Mouse (Mus musculus) brain, embryonic 14.5 days (tissue): ENCODE results near the gene Dgkh.

Experiments used
- CTCF ChIP-seq: fragments of 200-500 bp; IDR thresholded peaks from 2 replicates; pipeline ENCODE4 v1.5.1; 2012; ENCODE audit warnings: inconsistent platforms, mild to moderate bottlenecking, moderate library complexity, borderline replicate concordance; ENCODE audit not compliant: insufficient read depth, insufficient read length; ENCODE audit errors: extremely low read depth
- POLR2A ChIP-seq: fragments of 200-500 bp; IDR thresholded peaks from 2 replicates; pipeline ENCODE4 v1.6.1; 2012; ENCODE audit warnings: mild to moderate bottlenecking, inconsistent platforms, borderline replicate concordance; ENCODE audit not compliant: poor library complexity, insufficient read depth, insufficient read length, severe bottlenecking; ENCODE audit errors: extremely low read depth

DNA sequence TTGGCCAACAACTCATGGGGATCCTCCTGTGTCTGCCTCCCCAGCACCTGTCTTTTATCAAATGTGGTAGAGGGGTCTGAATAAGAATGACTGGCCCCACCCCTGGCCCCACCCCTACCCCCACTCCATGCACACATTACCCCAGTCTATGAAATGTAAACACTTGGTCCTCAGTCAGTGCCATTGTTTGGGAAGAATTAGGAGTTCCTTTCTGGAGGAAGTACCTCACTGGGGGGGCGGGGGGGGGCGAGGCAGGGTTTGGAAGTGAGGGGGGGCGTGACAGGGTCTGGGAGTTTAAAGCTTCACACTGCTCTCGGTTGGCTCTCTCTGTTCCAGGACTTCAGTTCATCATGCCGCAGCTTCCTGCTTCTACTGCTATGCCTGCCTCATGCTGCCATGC is 10.5 kb downstream of the Dgkh start:
- no peak for TF ChIP-seq POLR2A
- no peak for TF ChIP-seq CTCF
